Mouse (Mus musculus): ENCODE measurements around the gene Mfsd7a.
A peak's percentile ranks its signal among the peaks of the same experiment; 100 is the strongest.

Mfsd7a gene

DNA sequence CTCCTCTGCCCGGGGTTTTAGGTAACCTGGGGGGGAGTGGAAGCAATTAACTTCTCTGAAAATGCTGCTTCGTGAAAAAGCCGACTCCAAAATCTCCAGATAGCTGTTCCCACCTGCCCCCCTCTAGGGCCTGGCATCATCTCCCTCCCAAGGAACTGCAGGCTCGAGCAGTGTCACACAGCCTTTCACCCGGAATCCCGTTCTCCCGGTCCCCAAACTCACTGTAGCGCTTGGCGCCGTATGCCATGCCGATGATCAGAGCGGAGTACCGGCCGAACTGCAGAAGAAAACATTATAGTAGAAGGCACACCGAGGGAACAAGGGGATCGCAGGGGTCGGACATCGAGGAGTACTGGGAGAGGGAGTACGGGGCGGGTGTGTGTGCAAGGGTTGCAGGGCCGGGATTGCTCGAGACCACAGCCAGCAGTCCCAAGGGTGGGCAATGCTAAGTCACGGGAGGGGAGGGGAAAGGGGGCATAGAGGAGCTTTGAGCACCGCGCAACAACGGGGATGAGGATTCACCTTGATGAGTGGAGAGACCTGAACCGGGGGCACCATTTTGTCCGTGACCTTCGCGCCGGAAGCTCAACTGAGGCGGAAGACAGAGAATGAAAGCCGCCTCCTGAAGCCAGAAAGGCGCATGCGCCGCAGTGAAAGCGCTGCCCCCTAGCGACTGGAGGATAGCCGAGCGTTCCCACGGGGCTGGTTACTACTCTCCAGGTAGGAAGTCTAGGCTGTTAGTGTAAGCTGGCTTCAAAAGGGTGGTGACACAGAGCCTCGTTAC lies 14.7 kb downstream of the Mfsd7a start, which contains the start of gene Atp5k:
Gene Atp5k, minus strand, starts transcription at position 645 of the 784 bp plus-strand sequence.
- peak; percentile 96 for DNase-seq (ENCODE audit: low read depth, low spot score)

DNA sequence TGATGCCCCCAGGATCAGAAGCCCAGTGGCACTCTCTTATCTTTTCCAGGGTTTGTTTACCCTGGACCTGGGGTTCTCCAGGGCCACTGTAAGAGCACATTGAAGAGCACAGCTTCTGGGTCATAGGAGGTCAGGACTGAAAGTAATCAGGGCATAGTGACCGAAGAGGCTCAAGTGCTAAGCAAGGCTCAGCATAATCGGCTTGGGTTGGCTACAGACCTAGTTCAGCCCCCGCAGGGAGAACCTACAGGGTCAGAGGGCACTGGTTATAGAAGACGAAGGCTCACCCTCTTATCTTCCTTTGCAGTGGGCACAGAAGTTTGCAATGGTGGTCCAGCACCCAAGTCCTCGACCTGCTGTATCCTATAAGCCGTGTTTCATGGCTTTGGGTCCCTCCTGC lies 17.5 kb downstream of the Mfsd7a start:
- DNase-seq (ENCODE audit: low read depth, low spot score) = no peak

DNA sequence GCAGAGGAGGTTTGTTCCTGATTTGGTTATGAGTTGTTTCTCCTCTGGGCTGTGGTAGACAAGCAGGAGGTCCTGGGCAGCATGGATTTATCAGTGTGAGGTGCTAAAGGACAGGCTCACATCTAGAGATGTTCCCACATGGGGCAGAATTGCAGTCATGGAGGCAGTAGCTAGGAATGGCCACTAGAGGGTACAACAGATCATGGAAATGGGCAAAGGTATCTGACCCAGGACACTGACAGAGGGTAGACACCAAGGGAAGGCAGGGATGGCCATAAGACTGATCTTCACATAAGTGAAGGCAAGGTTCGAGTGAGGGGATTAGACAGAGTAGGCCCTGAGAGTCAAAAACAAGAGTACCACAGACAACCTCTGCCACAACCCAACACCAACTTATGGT lies 21.5 kb downstream of the Mfsd7a start:
- DNase-seq (ENCODE audit: low read depth, low spot score) = peak; percentile 68

DNA sequence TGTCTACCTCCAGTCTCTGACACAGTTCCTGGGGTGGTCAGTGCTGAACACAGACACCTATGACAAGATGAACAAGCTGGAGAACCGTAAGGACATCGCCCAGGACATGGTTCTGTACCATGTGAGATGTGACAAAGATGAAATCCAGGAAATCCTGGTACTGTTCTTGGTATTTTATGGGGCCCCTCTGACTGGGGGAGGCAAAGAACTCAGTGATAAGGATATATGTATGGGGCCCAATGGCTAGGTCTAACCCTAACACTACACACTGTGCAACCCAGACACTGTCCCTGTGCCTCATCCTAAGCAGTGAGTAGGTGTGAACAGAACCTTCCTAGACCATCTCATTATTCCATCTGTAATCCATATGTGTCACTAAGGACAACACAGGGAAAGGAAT lies 25.3 kb downstream of the Mfsd7a start:
- DNase-seq (ENCODE audit: low read depth, low spot score) = no peak

DNA sequence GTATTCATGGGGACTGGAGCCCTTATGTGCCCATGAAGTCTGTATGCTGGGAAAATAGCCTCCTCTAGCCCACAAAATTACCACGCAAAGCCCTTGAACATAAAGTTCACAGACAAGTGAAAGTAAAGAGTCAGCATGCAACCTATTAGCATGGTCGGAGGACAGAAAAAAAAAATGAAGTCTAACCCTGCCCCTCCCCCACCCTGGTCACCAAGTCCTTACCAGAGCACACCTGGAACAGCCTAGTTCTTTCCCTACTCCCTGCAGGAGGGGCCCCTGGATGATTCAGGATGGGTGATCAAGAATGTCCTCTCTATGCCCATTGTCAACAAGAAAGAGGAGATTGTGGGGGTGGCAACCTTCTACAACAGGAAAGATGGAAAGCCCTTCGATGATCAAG lies 25.9 kb downstream of the Mfsd7a start:
- no peak for DNase-seq (ENCODE audit: low read depth, low spot score)

DNA sequence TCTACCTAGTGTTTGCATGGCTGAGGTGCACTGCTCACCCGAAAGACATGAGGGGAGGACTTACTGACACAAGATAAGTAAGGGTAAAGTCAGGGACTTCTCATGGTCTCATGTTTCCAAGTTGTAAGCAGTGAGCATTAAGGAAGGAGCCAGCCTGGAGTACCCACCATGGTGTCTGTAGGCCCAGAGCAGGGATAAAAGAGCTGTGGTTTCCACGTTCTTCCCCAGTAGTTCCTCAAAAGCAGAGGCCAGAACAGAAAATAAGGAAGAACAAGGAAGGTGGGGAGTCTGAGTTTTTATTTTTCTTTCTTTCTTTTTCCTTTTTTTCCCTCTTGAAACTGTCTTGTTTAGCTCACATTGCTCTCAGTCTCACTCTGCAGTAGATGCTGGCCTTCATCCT lies 34.0 kb downstream of the Mfsd7a start:
- DNase-seq (ENCODE audit: low read depth, low spot score) = no peak

DNA sequence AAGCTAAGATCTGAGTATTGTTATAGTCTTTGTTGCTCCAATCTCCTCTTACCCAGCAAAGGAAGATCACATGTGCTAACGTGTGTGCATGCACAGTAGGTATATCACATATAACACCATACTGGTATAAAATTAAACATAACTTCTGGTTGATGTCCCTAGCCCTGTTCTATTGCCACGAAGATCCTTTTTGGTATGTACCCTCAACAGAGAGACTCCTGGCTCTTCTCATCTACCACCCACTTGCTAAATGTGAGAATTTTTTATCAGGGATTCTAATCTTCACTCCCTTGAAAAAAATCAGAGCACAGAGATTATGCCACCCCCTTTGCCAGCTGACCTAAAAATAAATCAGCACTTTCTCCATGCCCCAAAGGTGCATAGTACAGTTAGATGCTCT lies 41.7 kb downstream of the Mfsd7a start:
- DNase-seq (ENCODE audit: low read depth, low spot score) = no peak

DNA sequence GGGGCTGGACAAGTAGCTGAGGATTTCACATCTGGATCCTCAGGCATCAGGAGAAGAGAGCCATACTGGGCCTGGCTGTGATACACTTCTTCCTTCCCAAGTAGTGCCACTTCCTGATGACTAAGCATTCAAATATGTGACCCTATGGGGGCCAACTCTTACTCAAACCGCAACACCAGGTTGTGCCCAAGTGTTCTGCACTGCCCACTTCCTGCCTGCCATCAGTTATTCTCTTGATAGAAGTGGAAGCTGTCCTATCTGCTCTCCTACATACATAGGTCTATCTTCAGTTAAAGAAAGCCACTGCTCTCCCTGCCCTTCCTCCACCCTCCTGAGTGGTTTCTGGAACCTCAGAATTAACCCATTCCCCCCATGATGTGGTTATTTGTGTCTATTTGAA lies 43.2 kb downstream of the Mfsd7a start:
- DNase-seq (ENCODE audit: low read depth, low spot score) = no peak

DNA sequence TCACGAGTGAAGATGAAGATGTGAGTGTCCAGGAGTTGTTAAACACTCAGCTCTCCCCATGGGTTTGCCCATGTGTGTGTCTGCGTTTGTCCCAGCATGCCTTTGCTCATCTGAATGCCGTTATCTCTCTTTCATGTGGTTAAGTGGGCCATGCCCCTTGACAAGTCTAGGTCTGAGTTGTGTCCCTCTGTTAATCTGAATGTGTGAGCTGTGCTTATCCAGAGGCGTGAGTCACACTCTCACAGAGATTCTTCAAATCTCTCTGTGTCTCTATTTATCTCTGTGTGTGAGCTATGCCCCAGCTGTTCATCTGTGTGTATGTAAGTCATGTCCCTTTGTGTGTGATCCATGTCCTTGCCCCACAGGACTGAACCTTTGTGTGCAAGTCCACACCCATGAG lies 45.2 kb downstream of the Mfsd7a start:
- DNase-seq (ENCODE audit: low read depth, low spot score) = no peak
